Mouse (Mus musculus) stomach, embryonic 14.5 days (tissue): Measurements from ENCODE around the gene Slc24a3. TPM values are rescaled to one million over a fixed set of nuclear protein-coding genes. Genes with fewer than 3 reads are reported as not detected.

Experiments
- ATAC-seq: fragments of 200-750 bp; cut with Nextera tagmentation; 2 replicates; pipeline ENCODE4 v1.8.0; 2017; ENCODE audit warnings: low read depth, moderate TSS enrichment; ENCODE audit not compliant: insufficient number of reproducible peaks, insufficient read depth, low FRiP score
- H3K27ac ChIP-seq: fragments of 300-500 bp; sonication (generic); 2 replicates; pipeline ENCODE4 v1.5.1; 2014; ENCODE audit warnings: mild to moderate bottlenecking, low read length, moderate library complexity, mixed read lengths
- H3K27me3 ChIP-seq: fragments of 300-500 bp; sonication (generic); 2 replicates; pipeline ENCODE4 v1.6.1; 2014; ENCODE audit warnings: low read length, control low read depth, mixed read lengths; ENCODE audit not compliant: control insufficient read depth, insufficient read depth
- H3K36me3 ChIP-seq: fragments of 300-500 bp; sonication (generic); 2 replicates; pipeline ENCODE4 v1.6.1; 2014; ENCODE audit warnings: mild to moderate bottlenecking, control low read depth, low read length, moderate library complexity, mixed read lengths; ENCODE audit not compliant: control insufficient read depth, insufficient read depth
- H3K4me1 ChIP-seq: fragments of 300-500 bp; sonication (generic); 2 replicates; pipeline ENCODE4 v1.6.1; 2014; ENCODE audit warnings: low read length, control low read depth, mixed read lengths; ENCODE audit not compliant: control insufficient read depth, insufficient read depth
- H3K4me2 ChIP-seq: fragments of 300-500 bp; sonication (generic); replicated peaks from 2 replicates; pipeline ENCODE4 v1.6.1; 2014; ENCODE audit warnings: low read depth, low read length, control low read depth
- H3K4me3 ChIP-seq: fragments of 300-500 bp; sonication (generic); 2 replicates; pipeline ENCODE4 v1.5.1; 2014; ENCODE audit warnings: low read depth, low read length, control low read depth
- H3K9ac ChIP-seq: fragments of 300-500 bp; sonication (generic); replicated peaks from 2 replicates; pipeline ENCODE4 v1.6.1; 2014; ENCODE audit warnings: low read depth, mild to moderate bottlenecking, control low read depth, low read length, moderate library complexity, mixed read lengths
- H3K9me3 ChIP-seq: fragments of 300-500 bp; sonication (generic); 2 replicates; pipeline ENCODE4 v1.6.1; 2016; ENCODE audit warnings: low read depth, low read length, control low read depth; ENCODE audit not compliant: control insufficient read depth
- WGBS: fragments of 180-500 bp; shearing (Covaris S2); extraction: QIAGEN DNeasy Blood & Tissue Kit; methylation state at CpG from one replicate; pipeline ENCODE4 v1.1.7; 2014; 5-methylcytosine and 5-hydroxymethylcytosine counted together
- polyA plus RNA-seq: library from polyadenylated mRNA; unstranded; fragments of >200 nt; fragmentation: Nextera tagmentation; extraction: Ambion mirVana; gene quantifications from 2 replicates; pipeline ENCODE4 v1.2.1, GENCODE M21; 2014

The Slc24a3 gene
- polyA plus RNA-seq, 1 experiment from 2014 or later, result 5.1 TPM

- H3K27me3 ChIP-seq, result no peaks in the 10 kb centered on the region
- no peaks in the 10 kb centered on the region for H3K36me3 ChIP-seq
- 74% methylated on average over 4 of the region's 4 CpGs for WGBS
- no peak overlapping the region for H3K9ac ChIP-seq
- H3K9me3 ChIP-seq, result no peaks in the 10 kb centered on the region
- no peaks in the 10 kb centered on the region for H3K4me1 ChIP-seq
- no peak overlapping the region for H3K4me2 ChIP-seq
- H3K4me3 ChIP-seq, result no peak overlapping the region
- H3K27ac ChIP-seq, result no peak overlapping the region
- no peak for ATAC-seq
Observed at GRCm38 (mm10) chr2:145269410-145269809, 101.9 kb downstream of the Slc24a3 start.

- Histone ChIP-seq H3K9ac (no peak overlapping the region), H3K4me2 (no peak overlapping the region), H3K4me3 (no peak overlapping the region), H3K9me3 (no peaks in the 10 kb centered on the region), H3K27ac (no peak overlapping the region), H3K36me3 (no peaks in the 10 kb centered on the region), H3K27me3 (no peaks in the 10 kb centered on the region), H3K4me1 (no peaks in the 10 kb centered on the region)
- WGBS, result 88% methylated on average over 9 of the region's 9 CpGs
- ATAC-seq, result no peak
Observed at GRCm38 (mm10) chr2:145274016-145274677, 106.6 kb downstream of the Slc24a3 start.

- Histone ChIP-seq H3K9ac (no peak overlapping the region), H3K4me1 (no peaks in the 10 kb centered on the region), H3K4me3 (no peak overlapping the region), H3K27me3 (no peaks in the 10 kb centered on the region), H3K36me3 (no peaks in the 10 kb centered on the region), H3K4me2 (no peak overlapping the region), H3K27ac (no peak overlapping the region), H3K9me3 (no peaks in the 10 kb centered on the region)
- ATAC-seq, result no peak
- WGBS, result 83% methylated on average over 1 of the region's 1 CpGs
Observed at GRCm38 (mm10) chr2:145279336-145279735, 111.8 kb downstream of the Slc24a3 start.

- Histone ChIP-seq H3K9me3 (no peaks in the 10 kb centered on the region), H3K36me3 (no peaks in the 10 kb centered on the region), H3K4me1 (no peaks in the 10 kb centered on the region), H3K27me3 (no peaks in the 10 kb centered on the region), H3K4me3 (no peak overlapping the region), H3K4me2 (no peak overlapping the region), H3K9ac (no peak overlapping the region), H3K27ac (no peak overlapping the region)
- no peak for ATAC-seq
- WGBS, result 34% methylated on average over 2 of the region's 2 CpGs
Observed at GRCm38 (mm10) chr2:145283746-145284145, 116.2 kb downstream of the Slc24a3 start.

- 75% methylated on average over 1 of the region's 1 CpGs for WGBS
- no peaks in the 10 kb centered on the region for H3K27me3 ChIP-seq
- no peaks in the 10 kb centered on the region for H3K36me3 ChIP-seq
- no peak for ATAC-seq
- H3K4me3 ChIP-seq, result no peak overlapping the region
- H3K4me1 ChIP-seq, result no peaks in the 10 kb centered on the region
- H3K4me2 ChIP-seq, result no peak overlapping the region
- no peaks in the 10 kb centered on the region for H3K9me3 ChIP-seq
- no peak overlapping the region for H3K9ac ChIP-seq
- no peak overlapping the region for H3K27ac ChIP-seq
Observed at GRCm38 (mm10) chr2:145288501-145288900, 120.9 kb downstream of the Slc24a3 start.

- Histone ChIP-seq H3K9ac (no peak overlapping the region), H3K4me3 (no peak overlapping the region), H3K27me3 (no peaks in the 10 kb centered on the region), H3K9me3 (no peaks in the 10 kb centered on the region), H3K27ac (no peak overlapping the region), H3K4me1 (no peaks in the 10 kb centered on the region), H3K4me2 (no peak overlapping the region), H3K36me3 (no peaks in the 10 kb centered on the region)
- WGBS, result 27% methylated on average over 2 of the region's 2 CpGs
- ATAC-seq, result no peak
Observed at GRCm38 (mm10) chr2:145291473-145291872, 123.9 kb downstream of the Slc24a3 start.

GRCm38 (mm10) chr2:145292196-145292595 lies 124.6 kb downstream of the Slc24a3 start:
- Histone ChIP-seq H3K27me3 (no peaks in the 10 kb centered on the region), H3K36me3 (no peaks in the 10 kb centered on the region), H3K4me2 (no peak overlapping the region), H3K4me1 (no peaks in the 10 kb centered on the region), H3K27ac (no peak overlapping the region), H3K9me3 (no peaks in the 10 kb centered on the region), H3K9ac (no peak overlapping the region), H3K4me3 (no peak overlapping the region)
- 98% methylated on average over 1 of the region's 1 CpGs for WGBS
- no peak for ATAC-seq

GRCm38 (mm10) chr2:145292816-145293215 lies 125.3 kb downstream of the Slc24a3 start:
- ATAC-seq, result no peak
- Histone ChIP-seq H3K4me2 (no peak overlapping the region), H3K27ac (no peak overlapping the region), H3K27me3 (no peaks in the 10 kb centered on the region), H3K4me3 (no peak overlapping the region), H3K9ac (no peak overlapping the region), H3K4me1 (no peaks in the 10 kb centered on the region), H3K36me3 (no peaks in the 10 kb centered on the region), H3K9me3 (no peaks in the 10 kb centered on the region)
- 20% methylated on average over 1 of the region's 1 CpGs for WGBS

- Histone ChIP-seq H3K9me3 (no peaks in the 10 kb centered on the region), H3K27ac (no peak overlapping the region), H3K4me1 (no peaks in the 10 kb centered on the region), H3K4me3 (no peak overlapping the region), H3K36me3 (no peaks in the 10 kb centered on the region), H3K27me3 (no peaks in the 10 kb centered on the region), H3K9ac (no peak overlapping the region), H3K4me2 (no peak overlapping the region)
- ATAC-seq, result no peak
- WGBS, result 74% methylated on average over 1 of the region's 1 CpGs
Observed at GRCm38 (mm10) chr2:145296906-145297305, 129.4 kb downstream of the Slc24a3 start.
